Comparison of ENCODE assay signal across 12 mouse cellular contexts in genomic region chr9:48857944-48858343, GRCm38 (mm10). TPM values are rescaled to one million over a fixed set of nuclear protein-coding genes. Genes with fewer than 3 reads are reported as not detected.
"Had no signal": no experiment of that assay in that cellular context is flagged by ENCODE, and none has a peak within 500 bp of the region (broad histone marks: within the 10 kb centered on the region; RNA-seq: fewer than 3 reads in every experiment).

No protein-coding gene starts in this region.

- H3K4me3 ChIP-seq: limb, embryonic 10.5 days; liver, embryonic 15.5 days; neural tube, embryonic 12.5 days had no signal

- DNase-seq: kidney, postnatal 10 days; lung, adult 2 months; lung, postnatal 36 days; midbrain, embryonic 14.5 days; thymus, adult 18-20 months; thymus, postnatal 14 days had no signal

- H3K27ac ChIP-seq: limb, embryonic 10.5 days; liver, embryonic 15.5 days; neural tube, embryonic 12.5 days had no signal

RNA-seq across cellular contexts. Expression of gene Htr3a, which starts 53.0 kb away (rescaled TPM):
- total RNA-seq: megakaryocyte progenitor cell, adult 5-6 weeks; monocyte, adult 5-6 weeks; neutrophil, adult 5-6 weeks had no signal
